Mouse (Mus musculus) stomach, embryonic 15.5 days (tissue): ENCODE results near the gene Gm42742. TPM values are rescaled to one million over a fixed set of nuclear protein-coding genes. Genes with fewer than 3 reads are reported as not detected.

Experiments used
- ATAC-seq: fragments of 200-750 bp; cut with Nextera tagmentation; 2 replicates; pipeline ENCODE4 v1.8.0; 2017; ENCODE audit warnings: low read depth, moderate number of reproducible peaks, moderate TSS enrichment; ENCODE audit not compliant: insufficient read depth, low FRiP score
- H3K27ac ChIP-seq: fragments of 300-500 bp; sonication (generic); 2 replicates; pipeline ENCODE4 v1.5.1; 2015; ENCODE audit warnings: mild to moderate bottlenecking, inconsistent platforms
- H3K27me3 ChIP-seq: fragments of 300-500 bp; sonication (generic); replicated peaks from 2 replicates; pipeline ENCODE4 v1.6.1; 2015; ENCODE audit warnings: inconsistent platforms
- H3K36me3 ChIP-seq: fragments of 300-500 bp; sonication (generic); 2 replicates; pipeline ENCODE4 v1.6.1; 2015; ENCODE audit warnings: inconsistent platforms
- H3K4me1 ChIP-seq: fragments of 300-500 bp; sonication (generic); 2 replicates; pipeline ENCODE4 v1.6.1; 2015; ENCODE audit warnings: inconsistent platforms
- H3K4me2 ChIP-seq: fragments of 300-500 bp; sonication (generic); 2 replicates; pipeline ENCODE4 v1.6.1; 2015; ENCODE audit warnings: mild to moderate bottlenecking, inconsistent platforms
- H3K4me3 ChIP-seq: fragments of 300-500 bp; sonication (generic); replicated peaks from 2 replicates; pipeline ENCODE4 v1.5.1; 2015; ENCODE audit warnings: inconsistent platforms
- H3K9ac ChIP-seq: fragments of 300-500 bp; sonication (generic); 2 replicates; pipeline ENCODE4 v1.6.1; 2015; ENCODE audit warnings: inconsistent platforms
- H3K9me3 ChIP-seq: fragments of 300-500 bp; sonication (generic); 2 replicates; pipeline ENCODE4 v1.6.1; 2016; ENCODE audit warnings: inconsistent platforms
- WGBS: fragments of 180-500 bp; shearing (Covaris S2); methylation state at CpG from one replicate; pipeline ENCODE4 v1.1.7; 2015; 5-methylcytosine and 5-hydroxymethylcytosine counted together
- polyA plus RNA-seq: library from polyadenylated mRNA; unstranded; fragments of >200 nt; fragmentation: Nextera tagmentation; extraction: Ambion mirVana; gene quantifications from 2 replicates; pipeline ENCODE4 v1.2.1, GENCODE M21; 2015

Gm42742 gene
- polyA plus RNA-seq, 1 experiment from 2014 or later = 25.0 TPM

DNA sequence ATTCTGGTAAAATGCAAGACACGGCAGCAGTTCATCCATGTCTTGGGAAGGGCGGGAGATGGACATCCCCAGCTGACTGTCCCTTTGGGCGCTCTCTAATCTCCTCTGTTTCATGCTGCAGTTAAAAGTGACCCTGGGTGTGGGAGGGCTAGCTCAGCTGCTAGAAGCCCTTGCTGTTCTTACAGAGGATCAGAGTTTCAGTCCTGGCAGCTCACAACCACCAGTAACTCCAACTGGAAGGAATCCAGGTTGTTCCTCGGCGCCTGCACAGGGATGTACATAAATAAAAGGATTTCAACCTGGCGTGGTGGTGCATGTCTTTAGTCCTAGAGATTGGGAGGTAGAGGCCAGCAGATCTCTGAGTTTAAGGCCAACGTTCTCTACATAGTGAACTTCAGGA, 37.8 kb downstream of the Gm42742 start:
- whole genome bisulfite sequencing = 67% methylated on average over 7 of the region's 7 CpGs
- ATAC-seq = no peak
- Histone ChIP-seq H3K9ac (no peak overlapping the region), H3K4me1 (peaks cover 4% of the 10 kb centered on the region; the same call in 1 of the 2 replicates), H3K4me2 (no peak overlapping the region), H3K4me3 (no peak overlapping the region), H3K27ac (no peak overlapping the region), H3K27me3 (no peaks in the 10 kb centered on the region), H3K9me3 (no peaks in the 10 kb centered on the region), H3K36me3 (peaks cover 18% of the 10 kb centered on the region)

DNA sequence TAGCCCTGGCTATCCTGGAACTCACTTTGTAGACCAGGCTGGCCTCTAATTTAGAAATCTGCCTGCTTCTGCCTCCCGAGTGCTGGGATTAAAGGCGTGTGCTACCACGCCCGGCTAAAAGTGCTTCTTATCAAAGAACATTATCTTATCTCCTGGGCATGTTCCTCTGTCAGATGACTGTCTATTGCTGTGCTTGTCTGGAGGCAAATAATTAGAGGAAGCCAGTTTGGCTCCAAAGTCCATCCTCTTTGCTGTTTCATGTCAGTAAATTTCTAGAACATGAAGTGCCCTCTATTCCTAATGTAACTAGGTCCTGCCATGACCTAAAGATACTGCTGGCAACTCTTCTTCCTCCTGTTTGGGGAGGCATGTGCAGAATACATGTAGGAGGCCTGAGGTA, 38.8 kb downstream of the Gm42742 start:
- H3K9ac ChIP-seq = no peak overlapping the region
- H3K4me2 ChIP-seq = no peak overlapping the region
- H3K27me3 ChIP-seq = no peaks in the 10 kb centered on the region
- H3K9me3 ChIP-seq = no peaks in the 10 kb centered on the region
- H3K27ac ChIP-seq = no peak overlapping the region
- H3K36me3 ChIP-seq = peaks cover 22% of the 10 kb centered on the region
- no peak for ATAC-seq
- peaks cover 11% of the 10 kb centered on the region; the same call in 1 of the 2 replicates for H3K4me1 ChIP-seq
- H3K4me3 ChIP-seq = no peak overlapping the region
- 78% methylated on average over 4 of the region's 4 CpGs for WGBS

DNA sequence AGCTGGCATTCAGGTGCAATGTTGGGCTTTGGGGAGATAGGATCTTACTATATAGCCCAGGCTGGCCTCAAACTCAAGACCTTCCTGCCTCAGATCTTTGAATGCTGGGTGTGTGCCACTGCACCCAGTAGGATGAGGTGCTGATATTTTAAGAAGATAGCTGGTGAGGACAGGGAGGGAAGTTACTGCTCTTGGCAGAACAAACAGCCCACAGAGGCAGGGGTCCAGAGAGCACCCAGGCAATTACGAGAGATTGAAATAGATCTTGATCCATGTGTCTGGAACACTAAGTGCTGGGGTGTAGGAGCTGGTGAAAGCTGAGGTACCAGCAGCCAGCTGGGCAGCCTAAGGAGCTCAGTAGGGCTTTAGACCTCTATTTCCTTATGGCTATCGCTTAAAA, 39.3 kb downstream of the Gm42742 start:
- Histone ChIP-seq H3K4me1 (peaks cover 12% of the 10 kb centered on the region; the same call in 1 of the 2 replicates), H3K4me3 (no peak overlapping the region), H3K36me3 (peaks cover 22% of the 10 kb centered on the region), H3K27me3 (no peaks in the 10 kb centered on the region), H3K27ac (no peak overlapping the region), H3K9me3 (no peaks in the 10 kb centered on the region), H3K9ac (no peak overlapping the region), H3K4me2 (no peak overlapping the region)
- ATAC-seq = no peak
- 83% methylated on average over 2 of the region's 2 CpGs for WGBS

DNA sequence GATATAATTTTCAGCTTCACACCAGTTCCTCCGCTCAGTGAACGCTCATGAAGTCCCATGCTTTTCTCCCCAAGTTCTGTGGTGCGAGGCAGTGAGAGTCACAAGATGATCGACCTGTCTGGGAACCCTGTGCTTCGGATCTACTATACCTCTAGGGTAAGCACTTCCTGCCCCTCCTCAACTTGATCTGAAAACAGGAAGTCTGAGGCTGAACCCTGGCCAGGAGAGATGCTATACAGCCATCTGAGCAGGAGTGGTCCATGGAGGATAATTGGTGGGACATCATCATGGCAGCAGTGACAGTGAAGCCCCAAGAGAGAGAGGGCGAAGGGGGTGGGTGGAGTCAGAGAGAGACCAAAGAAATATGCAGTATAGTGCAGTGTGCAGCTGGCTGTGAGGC, 42.1 kb downstream of the Gm42742 start:
- WGBS = 92% methylated on average over 6 of the region's 6 CpGs
- no peak overlapping the region for H3K9ac ChIP-seq
- no peak overlapping the region for H3K4me3 ChIP-seq
- H3K36me3 ChIP-seq = peaks cover 22% of the 10 kb centered on the region
- ATAC-seq = no peak
- no peak overlapping the region for H3K4me2 ChIP-seq
- H3K4me1 ChIP-seq = peaks cover 20% of the 10 kb centered on the region; the same call in 1 of the 2 replicates
- H3K27me3 ChIP-seq = no peaks in the 10 kb centered on the region
- no peaks in the 10 kb centered on the region for H3K9me3 ChIP-seq
- no peak overlapping the region for H3K27ac ChIP-seq

DNA sequence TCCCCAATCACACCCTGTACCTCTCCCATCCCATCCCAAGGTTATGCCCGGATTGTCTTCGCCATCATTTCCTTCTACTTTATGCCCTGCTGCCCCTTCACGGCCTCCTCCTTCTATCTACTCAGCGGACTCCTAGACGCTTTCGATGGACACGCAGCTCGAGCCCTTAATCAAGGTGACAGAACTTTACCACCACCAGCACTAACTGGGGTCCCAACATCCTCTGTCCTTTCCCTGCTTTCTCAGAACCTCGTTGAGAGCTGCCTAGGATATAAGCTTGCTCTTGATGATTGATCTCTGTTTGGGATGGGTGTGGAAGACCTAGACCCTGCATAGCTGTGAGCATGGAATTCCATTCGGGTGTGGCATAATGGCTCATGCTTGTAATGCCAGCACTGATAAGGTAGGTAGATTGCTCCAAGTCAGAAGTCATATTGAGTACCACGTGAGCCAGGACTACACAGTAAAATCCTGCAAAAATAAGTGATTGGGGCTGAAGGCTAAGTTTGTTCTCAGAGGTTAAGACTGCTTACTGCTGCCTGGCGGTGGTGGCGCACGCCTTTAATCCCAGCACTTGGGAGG, 43.9 kb downstream of the Gm42742 start:
- peaks cover 20% of the 10 kb centered on the region; the same call in 1 of the 2 replicates for H3K4me1 ChIP-seq
- H3K36me3 ChIP-seq = peaks cover 22% of the 10 kb centered on the region
- H3K27ac ChIP-seq = peak overlapping the region; percentile 98
- 18% methylated on average over 14 of the region's 14 CpGs for WGBS
- no peaks in the 10 kb centered on the region for H3K9me3 ChIP-seq
- H3K9ac ChIP-seq = peak overlapping the region; percentile 93
- H3K4me2 ChIP-seq = peak overlapping the region; percentile 75
- no peaks in the 10 kb centered on the region for H3K27me3 ChIP-seq
- H3K4me3 ChIP-seq = peak overlapping the region; percentile 69
- ATAC-seq = no peak

DNA sequence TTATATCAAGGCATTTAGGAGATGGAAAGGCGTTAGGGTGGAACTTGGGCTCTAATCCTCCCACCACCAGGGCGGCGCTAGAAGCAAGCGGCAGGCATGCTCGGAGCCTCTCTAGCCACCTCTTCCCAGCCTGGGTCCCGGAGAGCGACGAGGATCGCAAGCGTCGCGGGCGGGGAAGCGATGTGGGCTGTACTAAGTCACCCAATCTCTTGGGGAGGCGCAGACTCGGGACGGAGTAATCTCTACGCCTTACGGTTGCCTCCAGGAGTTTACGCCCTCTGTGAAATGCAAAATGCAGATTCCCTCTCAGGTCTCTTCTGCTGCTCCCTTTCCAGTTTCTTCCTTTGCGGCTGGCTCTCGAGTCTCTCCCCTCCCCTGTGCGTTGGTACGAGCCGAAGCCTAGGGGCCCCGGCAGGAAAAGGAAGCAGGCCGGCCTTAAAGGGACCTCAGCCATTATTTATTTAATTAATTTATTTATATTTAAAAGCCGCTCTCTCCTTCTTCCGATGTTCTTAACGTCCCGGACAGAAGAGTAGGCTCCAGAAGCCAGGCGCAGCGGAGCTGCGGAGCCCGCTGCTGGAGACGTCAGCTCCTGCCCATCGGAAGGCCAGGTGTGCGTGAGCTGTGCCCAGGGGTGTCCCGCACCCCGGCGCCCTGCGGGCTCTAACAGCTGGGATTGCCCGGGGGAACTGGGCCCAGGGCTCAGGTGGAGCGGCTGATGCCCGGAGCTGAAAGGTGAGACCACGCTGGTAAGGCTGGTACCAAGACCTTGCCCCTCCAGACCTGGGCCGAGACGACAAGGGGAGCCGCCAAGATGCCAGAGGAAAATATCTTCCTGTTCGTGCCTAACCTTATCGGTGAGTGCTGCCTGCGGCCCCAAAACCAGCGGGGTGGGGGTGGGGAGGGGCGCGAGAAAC, 44.7 kb downstream of the Gm42742 start, which contains the start of gene Cdiptos:
Gene Cdiptos (minus strand): TSS at position 149 of the 917 bp plus-strand sequence.
- H3K4me1 ChIP-seq = peaks cover 20% of the 10 kb centered on the region; the same call in 1 of the 2 replicates
- H3K36me3 ChIP-seq = peaks cover 22% of the 10 kb centered on the region
- H3K9ac ChIP-seq = peak within 1 kb of the TSS; percentile 93
- no peaks in the 10 kb centered on the region for H3K9me3 ChIP-seq
- no peaks in the 10 kb centered on the region for H3K27me3 ChIP-seq
- H3K27ac ChIP-seq = peak within 1 kb of the TSS; percentile 98
- peak within 1 kb of the TSS; percentile 75 for H3K4me2 ChIP-seq
- peak within 1 kb of the TSS; percentile 69 for H3K4me3 ChIP-seq
- WGBS = under 1% methylated on average over 55 of the region's 55 CpGs
- peak; percentile 95 for ATAC-seq

- peak within 1 kb of the TSS; percentile 75 for H3K4me2 ChIP-seq
- H3K27me3 ChIP-seq = no peaks in the 10 kb centered on the region
- no peaks in the 10 kb centered on the region for H3K9me3 ChIP-seq
- 0% methylated on average over 1 of the region's 1 CpGs for WGBS
- H3K9ac ChIP-seq = peak within 1 kb of the TSS; percentile 93
- peaks cover 22% of the 10 kb centered on the region for H3K36me3 ChIP-seq
- H3K4me3 ChIP-seq = peak within 1 kb of the TSS; percentile 69
- peaks cover 20% of the 10 kb centered on the region; the same call in 1 of the 2 replicates for H3K4me1 ChIP-seq
- H3K27ac ChIP-seq = peak within 1 kb of the TSS; percentile 98
- ATAC-seq = no peak
Measured at GRCm38 (mm10) chr7:126975893-126975949, 45.2 kb downstream of the Gm42742 start, which contains the start of gene Cdipt. Cdipt (plus strand) TSS chr7:126975914.

GRCm38 (mm10) chr7:126975493-126975892, 45.4 kb downstream of the Gm42742 start:
- Histone ChIP-seq H3K27ac (peak overlapping the region; percentile 98), H3K9ac (no peak overlapping the region), H3K4me2 (peak overlapping the region; percentile 75), H3K4me1 (peaks cover 20% of the 10 kb centered on the region; the same call in 1 of the 2 replicates), H3K36me3 (peaks cover 22% of the 10 kb centered on the region), H3K27me3 (no peaks in the 10 kb centered on the region), H3K9me3 (no peaks in the 10 kb centered on the region), H3K4me3 (peak overlapping the region; percentile 69)
- ATAC-seq = no peak
- WGBS = 7% methylated on average over 8 of the region's 8 CpGs

DNA sequence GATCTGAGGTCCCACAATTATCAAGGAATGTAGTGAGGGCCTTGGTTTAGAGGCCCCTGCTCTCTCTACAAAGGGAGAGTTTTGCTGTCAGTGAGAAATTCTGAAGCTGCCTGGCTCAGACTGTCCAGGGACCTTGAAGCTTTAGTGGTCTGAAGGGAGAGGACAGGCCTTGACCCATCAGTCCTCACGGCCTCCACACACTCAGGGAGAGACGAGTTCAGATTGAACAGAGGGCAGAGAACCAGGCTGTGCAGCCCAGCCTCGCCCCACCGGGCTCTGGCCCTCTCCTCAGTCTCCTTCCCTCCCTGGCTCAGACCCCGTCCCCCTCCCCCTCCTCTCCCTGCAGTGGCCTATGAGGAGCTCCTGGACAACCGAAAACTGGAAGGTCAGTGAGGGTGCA, 53.5 kb downstream of the Gm42742 start:
- H3K9ac ChIP-seq = no peak overlapping the region
- H3K27ac ChIP-seq = no peak overlapping the region
- no peaks in the 10 kb centered on the region for H3K36me3 ChIP-seq
- 0 out of 2 replicates have a peak, but pooled peaks have one; percentile 14 for ATAC-seq
- H3K9me3 ChIP-seq = no peaks in the 10 kb centered on the region
- H3K4me1 ChIP-seq = no peaks in the 10 kb centered on the region
- WGBS = 69% methylated on average over 6 of the region's 6 CpGs
- H3K4me3 ChIP-seq = no peak overlapping the region
- no peak overlapping the region for H3K4me2 ChIP-seq
- H3K27me3 ChIP-seq = peaks cover 16% of the 10 kb centered on the region; the same call in 1 of the 2 replicates

GRCm38 (mm10) chr7:126965568-126965967, 55.3 kb downstream of the Gm42742 start:
- WGBS = 43% methylated on average over 3 of the region's 3 CpGs
- H3K36me3 ChIP-seq = no peaks in the 10 kb centered on the region
- no peaks in the 10 kb centered on the region for H3K9me3 ChIP-seq
- peaks cover 18% of the 10 kb centered on the region; the same call in 1 of the 2 replicates for H3K27me3 ChIP-seq
- H3K27ac ChIP-seq = no peak overlapping the region
- no peak overlapping the region for H3K4me3 ChIP-seq
- H3K4me1 ChIP-seq = no peaks in the 10 kb centered on the region
- H3K9ac ChIP-seq = no peak overlapping the region
- H3K4me2 ChIP-seq = no peak overlapping the region
- no peak for ATAC-seq
